Mouse (Mus musculus) hindbrain, embryonic 11.5 days (tissue): ENCODE data around the gene Bdh2. TPM values are rescaled to one million over a fixed set of nuclear protein-coding genes. Genes with fewer than 3 reads are reported as not detected.

Source experiments
- ATAC-seq: fragments of 200-750 bp; cut with Nextera tagmentation; 2 replicates; pipeline ENCODE4 v1.8.0; 2017; ENCODE audit warnings: mild to moderate bottlenecking, moderate TSS enrichment, moderate library complexity; ENCODE audit not compliant: low FRiP score
- DNase-seq: peaks from one replicate; pipeline ENCODE4 v3.0.0-alpha.2; 2015; ENCODE audit warnings: low spot score
- H3K27ac ChIP-seq: fragments of 300-500 bp; sonication (generic); 2 replicates; pipeline ENCODE4 v1.5.1; 2014; ENCODE audit warnings: mild to moderate bottlenecking, low read depth, low read length
- H3K27me3 ChIP-seq: fragments of 300-500 bp; sonication (generic); 2 replicates; pipeline ENCODE4 v1.6.1; 2014; ENCODE audit warnings: mild to moderate bottlenecking, low read length, moderate library complexity, mixed read lengths; ENCODE audit not compliant: control insufficient read depth, insufficient read depth
- H3K36me3 ChIP-seq: fragments of 300-500 bp; sonication (generic); 2 replicates; pipeline ENCODE4 v1.6.1; 2014; ENCODE audit warnings: mild to moderate bottlenecking, low read length, moderate library complexity, mixed read lengths; ENCODE audit not compliant: control insufficient read depth, insufficient read depth
- H3K4me1 ChIP-seq: fragments of 300-500 bp; sonication (generic); replicated peaks from 2 replicates; pipeline ENCODE4 v1.6.1; 2014; ENCODE audit warnings: low read length, mixed read lengths; ENCODE audit not compliant: control insufficient read depth, insufficient read depth
- H3K4me2 ChIP-seq: fragments of 300-500 bp; sonication (generic); replicated peaks from 2 replicates; pipeline ENCODE4 v1.6.1; 2014; ENCODE audit warnings: mild to moderate bottlenecking, low read depth, low read length
- H3K4me3 ChIP-seq: fragments of 300-500 bp; sonication (generic); 2 replicates; pipeline ENCODE4 v1.5.1; 2014; ENCODE audit warnings: low read depth, low read length
- H3K9ac ChIP-seq: fragments of 300-500 bp; sonication (generic); 2 replicates; pipeline ENCODE4 v1.6.1; 2014; ENCODE audit warnings: low read depth, low read length
- H3K9me3 ChIP-seq: fragments of 300-500 bp; sonication (generic); 2 replicates; pipeline ENCODE4 v1.6.1; 2016; ENCODE audit warnings: low read length; ENCODE audit not compliant: control insufficient read depth
- WGBS: fragments of 180-500 bp; shearing (Covaris S2); extraction: QIAGEN DNeasy Blood & Tissue Kit; methylation state at CpG from one replicate; pipeline ENCODE4 v1.1.7; 2014; 5-methylcytosine and 5-hydroxymethylcytosine counted together
- polyA plus RNA-seq: library from polyadenylated mRNA; unstranded; fragments of >200 nt; fragmentation: Nextera tagmentation; extraction: Ambion mirVana; gene quantifications from 2 replicates; pipeline ENCODE4 v1.2.1, GENCODE M21; 2014

The Bdh2 gene
- polyA plus RNA-seq, 1 experiment from 2014 or later, result 5.1 TPM

DNA sequence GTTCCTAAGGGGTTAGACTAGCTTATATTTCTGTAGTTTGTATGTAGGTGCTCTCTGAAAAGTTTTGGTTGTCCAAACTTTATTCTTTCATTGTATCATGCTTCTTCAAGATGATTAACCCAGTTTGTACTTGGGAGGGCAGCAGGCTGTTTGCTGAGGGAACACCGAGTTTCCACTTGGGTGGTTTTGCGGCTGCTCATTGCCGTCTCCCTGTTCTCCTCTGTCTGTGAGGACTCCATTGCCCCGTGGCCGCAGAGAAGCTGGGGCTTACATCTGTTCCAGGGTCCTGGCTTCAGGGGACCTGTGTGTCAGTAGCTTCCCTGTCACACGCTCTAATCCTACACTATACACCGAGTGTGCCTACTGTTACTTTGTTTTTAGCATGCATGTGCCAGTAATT is 20.8 kb upstream of the Bdh2 start:
- Histone ChIP-seq H3K27me3 (no peaks in the 10 kb centered on the region), H3K4me2 (no peak overlapping the region), H3K36me3 (0 out of 2 replicates have a peak, but pooled peaks cover 16% of the 10 kb centered on the region), H3K27ac (no peak overlapping the region), H3K9ac (no peak overlapping the region), H3K4me1 (no peaks in the 10 kb centered on the region), H3K4me3 (no peak overlapping the region), H3K9me3 (no peaks in the 10 kb centered on the region)
- 89% methylated on average over 7 of the region's 7 CpGs for WGBS
- no peak for DNase-seq
- no peak for ATAC-seq

- no peak overlapping the region for H3K27ac ChIP-seq
- H3K9ac ChIP-seq, result no peak overlapping the region
- 90% methylated on average over 5 of the region's 5 CpGs for WGBS
- no peaks in the 10 kb centered on the region for H3K27me3 ChIP-seq
- H3K4me2 ChIP-seq, result no peak overlapping the region
- H3K4me1 ChIP-seq, result no peaks in the 10 kb centered on the region
- no peaks in the 10 kb centered on the region for H3K9me3 ChIP-seq
- DNase-seq (no peak), ATAC-seq (no peak)
- H3K36me3 ChIP-seq, result peaks cover 5% of the 10 kb centered on the region; the same call in 1 of the 2 replicates
- H3K4me3 ChIP-seq, result no peak overlapping the region
These were observed 12.4 kb upstream of the Bdh2 start for GRCm38 (mm10) chr3:135268616-135269015.

DNA sequence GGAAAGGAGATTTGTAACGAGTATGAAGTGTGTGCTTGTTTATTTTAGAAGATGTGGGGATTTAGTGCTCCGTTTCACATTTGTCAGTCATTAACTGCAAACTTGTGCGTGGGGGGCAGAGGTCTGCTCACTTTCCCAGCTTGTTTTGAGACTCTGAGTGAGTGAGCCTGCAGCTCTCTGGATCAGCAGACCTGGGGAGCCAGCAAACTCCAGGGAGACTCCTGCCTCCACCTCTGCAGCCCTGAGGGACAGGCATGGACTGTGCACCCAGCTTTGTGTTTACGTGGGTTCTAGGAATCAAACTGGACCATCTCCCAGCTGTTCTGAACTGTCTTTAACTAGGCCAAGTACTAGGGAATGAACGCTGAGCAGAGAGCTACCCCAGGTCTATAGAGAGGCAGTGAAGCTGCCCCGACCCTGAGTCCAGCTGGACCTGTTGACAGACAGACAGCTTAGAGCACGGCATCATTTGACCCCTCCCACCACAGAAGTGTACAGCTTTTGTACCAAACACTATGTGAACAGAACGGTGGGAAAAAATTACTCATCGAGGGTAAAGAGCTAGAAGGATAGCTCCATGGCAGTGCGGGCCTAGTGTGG is 11.5 kb upstream of the Bdh2 start:
- H3K27ac ChIP-seq, result no peak overlapping the region
- H3K4me2 ChIP-seq, result no peak overlapping the region
- H3K9ac ChIP-seq, result no peak overlapping the region
- DNase-seq, result no peak
- H3K4me1 ChIP-seq, result no peaks in the 10 kb centered on the region
- peaks cover 4% of the 10 kb centered on the region; the same call in 1 of the 2 replicates for H3K36me3 ChIP-seq
- no peaks in the 10 kb centered on the region for H3K9me3 ChIP-seq
- WGBS, result 92% methylated on average over 10 of the region's 10 CpGs
- no peaks in the 10 kb centered on the region for H3K27me3 ChIP-seq
- no peak overlapping the region for H3K4me3 ChIP-seq
- ATAC-seq, result no peak

- Histone ChIP-seq H3K9me3 (no peaks in the 10 kb centered on the region), H3K4me3 (no peak overlapping the region), H3K27me3 (no peaks in the 10 kb centered on the region), H3K4me1 (no peaks in the 10 kb centered on the region), H3K9ac (no peak overlapping the region), H3K27ac (no peak overlapping the region), H3K4me2 (no peak overlapping the region), H3K36me3 (peaks cover 2% of the 10 kb centered on the region; the same call in 1 of the 2 replicates)
- ATAC-seq (no peak), DNase-seq (no peak)
- WGBS, result 94% methylated on average over 12 of the region's 12 CpGs
These were observed 8.4 kb upstream of the Bdh2 start for GRCm38 (mm10) chr3:135272627-135273026.

DNA sequence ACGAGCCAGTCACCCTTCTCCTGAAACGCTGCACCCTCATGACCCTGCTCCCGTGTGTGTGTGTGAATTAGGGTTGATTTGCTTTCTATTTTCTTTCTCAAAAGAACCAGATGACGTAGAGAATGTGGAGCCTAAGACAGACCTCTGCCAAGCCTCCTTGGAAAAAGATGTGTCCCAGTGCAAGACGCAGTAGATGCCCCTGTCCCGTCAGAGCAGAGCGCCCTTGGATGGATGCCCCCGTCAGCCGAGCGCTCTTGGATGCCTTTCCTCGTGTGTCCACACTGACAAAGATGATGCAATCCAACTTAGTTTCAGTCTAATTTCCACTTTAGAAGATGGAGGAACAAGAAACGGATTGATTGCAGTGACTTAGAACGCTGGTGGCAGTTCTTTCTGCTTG is 8.0 kb upstream of the Bdh2 start:
- Histone ChIP-seq H3K36me3 (peaks cover 2% of the 10 kb centered on the region; the same call in 1 of the 2 replicates), H3K27me3 (no peaks in the 10 kb centered on the region), H3K27ac (no peak overlapping the region), H3K9me3 (no peaks in the 10 kb centered on the region), H3K9ac (no peak overlapping the region), H3K4me2 (no peak overlapping the region), H3K4me3 (no peak overlapping the region), H3K4me1 (no peaks in the 10 kb centered on the region)
- ATAC-seq (no peak), DNase-seq (no peak)
- WGBS, result 93% methylated on average over 13 of the region's 13 CpGs

- WGBS, result 71% methylated on average over 4 of the region's 4 CpGs
- ATAC-seq (peak; percentile 5; the same call in 1 of the 2 replicates), DNase-seq (no peak)
- Histone ChIP-seq H3K9me3 (no peaks in the 10 kb centered on the region), H3K4me2 (no peak overlapping the region), H3K4me1 (no peaks in the 10 kb centered on the region), H3K27me3 (no peaks in the 10 kb centered on the region), H3K27ac (no peak overlapping the region), H3K9ac (peak overlapping the region; percentile 51; the same call in 1 of the 2 replicates), H3K4me3 (no peak overlapping the region), H3K36me3 (no peaks in the 10 kb centered on the region)
These were observed 861 bp upstream of the Bdh2 start for GRCm38 (mm10) chr3:135280160-135280559.

DNA sequence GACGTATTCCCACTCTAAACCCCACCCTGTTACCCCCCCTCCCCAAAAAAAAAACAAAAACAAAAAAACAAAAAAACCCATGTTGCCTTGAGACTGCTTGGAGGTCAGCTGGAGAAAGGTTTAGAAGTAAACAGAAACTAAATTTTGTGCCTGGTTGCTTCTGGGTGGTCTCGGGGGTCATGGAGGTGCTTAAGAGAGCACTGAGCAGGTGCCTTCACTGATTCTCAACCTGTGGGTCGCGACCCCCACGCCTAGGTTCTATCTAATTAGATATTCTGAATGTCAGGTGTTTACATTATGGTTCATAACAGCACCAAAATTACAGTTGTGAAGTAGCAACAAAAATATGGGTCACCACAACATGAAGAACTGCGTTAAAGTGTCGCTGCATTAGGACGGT is 680 bp downstream of the Bdh2 start:
- no peak for ATAC-seq
- 84% methylated on average over 8 of the region's 8 CpGs for WGBS
- DNase-seq, result no peak
- Histone ChIP-seq H3K9ac (no peak overlapping the region), H3K4me3 (no peak overlapping the region), H3K4me2 (no peak overlapping the region), H3K4me1 (no peaks in the 10 kb centered on the region), H3K27me3 (no peaks in the 10 kb centered on the region), H3K27ac (no peak overlapping the region), H3K9me3 (no peaks in the 10 kb centered on the region), H3K36me3 (no peaks in the 10 kb centered on the region)

GRCm38 (mm10) chr3:135285256-135285655 is 4.2 kb downstream of the Bdh2 start:
- Histone ChIP-seq H3K9ac (no peak overlapping the region), H3K4me1 (no peaks in the 10 kb centered on the region), H3K27me3 (no peaks in the 10 kb centered on the region), H3K36me3 (no peaks in the 10 kb centered on the region), H3K4me3 (no peak overlapping the region), H3K27ac (no peak overlapping the region), H3K9me3 (no peaks in the 10 kb centered on the region), H3K4me2 (no peak overlapping the region)
- DNase-seq (no peak), ATAC-seq (no peak)
- WGBS, result 89% methylated on average over 11 of the region's 11 CpGs

GRCm38 (mm10) chr3:135285807-135286206 is 4.8 kb downstream of the Bdh2 start:
- no peaks in the 10 kb centered on the region for H3K4me1 ChIP-seq
- no peak overlapping the region for H3K4me3 ChIP-seq
- H3K4me2 ChIP-seq, result no peak overlapping the region
- no peaks in the 10 kb centered on the region for H3K36me3 ChIP-seq
- no peak for ATAC-seq
- H3K27me3 ChIP-seq, result no peaks in the 10 kb centered on the region
- no peak overlapping the region for H3K27ac ChIP-seq
- no peak overlapping the region for H3K9ac ChIP-seq
- no peaks in the 10 kb centered on the region for H3K9me3 ChIP-seq
- no peak for DNase-seq
- WGBS, result 100% methylated on average over 3 of the region's 3 CpGs
